Mouse (Mus musculus) small intestine, adult 2 months (tissue): Measurements from ENCODE around the gene Fer.

Source experiments
- CTCF ChIP-seq: fragments of 200-500 bp; IDR thresholded peaks from 2 replicates; pipeline ENCODE4 v1.5.1; 2012; ENCODE audit warnings: low read depth, mild to moderate bottlenecking, control low read depth, inconsistent platforms, low read length, moderate library complexity, mixed read lengths; ENCODE audit not compliant: insufficient replicate concordance, insufficient read length; ENCODE audit errors: extremely low read depth
- POLR2A ChIP-seq: fragments of 200-500 bp; IDR thresholded peaks from 2 replicates; pipeline ENCODE4 v1.6.1; 2012; ENCODE audit warnings: low read depth, mild to moderate bottlenecking, control low read depth, inconsistent platforms, low read length, moderate library complexity

DNA sequence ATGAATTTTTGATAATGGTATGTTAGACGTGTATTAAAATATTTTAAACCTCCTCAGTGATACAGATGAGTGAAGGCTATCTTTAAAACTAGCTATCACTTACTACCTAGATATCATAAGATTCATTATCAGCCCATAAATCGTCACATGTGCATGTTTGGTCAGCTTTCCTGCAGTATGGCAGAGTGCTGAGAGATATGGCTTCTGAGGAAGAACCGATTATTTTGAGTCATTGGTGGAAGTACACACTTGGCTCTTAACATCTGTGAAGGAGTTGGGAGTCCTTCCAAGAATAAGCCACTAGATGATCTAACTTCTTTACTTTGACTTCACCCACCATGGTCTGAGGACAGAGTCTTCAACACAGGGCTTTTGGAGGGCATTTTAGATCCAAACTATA, 117.3 kb downstream of the Fer start:
- TF ChIP-seq CTCF (no peak), POLR2A (no peak)
